ENCODE assay signal across 23 mouse cellular contexts in the genomic region with DNA sequence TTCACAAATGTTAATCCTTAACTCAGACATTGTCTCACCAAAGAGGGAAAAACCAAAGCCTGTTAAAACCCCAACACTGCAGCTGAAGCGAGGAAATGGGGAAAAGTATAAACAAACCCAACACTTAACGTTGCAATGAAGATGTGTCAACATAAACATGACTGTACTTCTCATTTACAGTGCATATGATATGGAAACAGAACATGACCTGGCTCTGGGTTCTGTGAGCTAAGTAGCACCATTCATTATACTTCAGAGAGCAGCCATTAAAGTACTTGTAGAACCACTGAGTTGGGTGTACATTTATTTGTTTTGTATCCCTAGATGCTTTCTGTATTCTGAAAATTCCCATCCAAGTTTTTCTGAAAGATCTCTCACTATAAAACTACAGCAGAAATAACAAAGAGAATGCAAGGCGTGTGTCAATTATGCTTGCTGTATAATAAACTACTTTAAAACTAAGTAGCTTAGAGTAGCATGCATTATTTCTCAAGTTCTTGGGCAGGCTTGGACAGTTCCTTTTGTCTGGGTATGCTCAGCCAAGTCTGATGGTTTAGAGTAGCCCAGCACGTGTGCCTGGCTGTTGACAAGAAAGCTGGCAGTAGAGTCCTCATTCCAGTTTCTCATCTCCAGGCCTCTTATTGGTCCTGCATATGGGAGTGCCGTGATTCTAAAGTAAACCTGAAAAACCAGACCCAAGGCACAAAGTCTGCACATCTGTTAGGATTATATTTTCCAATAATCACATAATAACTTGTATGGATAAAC.
"Had no signal": no experiment of that assay in that cellular context is flagged by ENCODE, and none has a peak within 500 bp of the region (broad histone marks: within the 10 kb centered on the region; RNA-seq: fewer than 3 reads in every experiment).

No protein-coding gene starts in this region.

- H3K9ac ChIP-seq: heart, embryonic 13.5 days; heart, embryonic 15.5 days; hindbrain, embryonic 13.5 days; hindbrain, embryonic 15.5 days; limb, embryonic 12.5 days had no signal

- H3K27ac ChIP-seq: heart, adult 2 months; heart, embryonic 13.5 days; heart, embryonic 15.5 days; hindbrain, embryonic 13.5 days; hindbrain, embryonic 15.5 days; hindbrain, postnatal 0 days; layer of hippocampus, adult 2 months; left cerebral cortex, adult 2 months; limb, embryonic 10.5 days; limb, embryonic 12.5 days had no signal

- H3K4me2 ChIP-seq: heart, embryonic 11.5 days; heart, embryonic 13.5 days; heart, embryonic 15.5 days; hindbrain, embryonic 13.5 days; hindbrain, embryonic 15.5 days; limb, embryonic 12.5 days; liver, embryonic 11.5 days had no signal

- H3K36me3 ChIP-seq: heart, embryonic 13.5 days; heart, embryonic 15.5 days; hindbrain, embryonic 13.5 days; hindbrain, embryonic 15.5 days; limb, embryonic 10.5 days; limb, embryonic 12.5 days had no signal

- H3K4me1 ChIP-seq: heart, embryonic 13.5 days; heart, embryonic 15.5 days; hindbrain, embryonic 13.5 days; hindbrain, embryonic 15.5 days; limb, embryonic 10.5 days; limb, embryonic 12.5 days had no signal

- DNase-seq: gastrocnemius, postnatal 14 days; gastrocnemius, postnatal 36 days; heart, adult 11 months; heart, adult 2 months; heart, postnatal 14 days; heart, postnatal 36 days; kidney, adult 18-20 months; kidney, adult 8-10 months; kidney, postnatal 10 days; kidney, postnatal 25 days; kidney, postnatal 4 days; liver had no signal

- H3K27me3 ChIP-seq: heart, embryonic 13.5 days; heart, embryonic 15.5 days; hindbrain, embryonic 13.5 days; hindbrain, embryonic 15.5 days; limb, embryonic 12.5 days had no signal

- H3K9me3 ChIP-seq: heart, embryonic 13.5 days; heart, embryonic 15.5 days; hindbrain, embryonic 13.5 days; hindbrain, embryonic 15.5 days; limb, embryonic 10.5 days; limb, embryonic 12.5 days had no signal

- ATAC-seq: hindbrain, postnatal 0 days had no signal

- H3K4me3 ChIP-seq: heart, adult 2 months; heart, embryonic 13.5 days; heart, embryonic 15.5 days; hindbrain, embryonic 13.5 days; hindbrain, embryonic 15.5 days; layer of hippocampus, adult 2 months; left cerebral cortex, adult 2 months; limb, embryonic 10.5 days; limb, embryonic 12.5 days had no signal
